Comparison of ENCODE assay signal across 26 mouse cellular contexts in genomic region chr10:128996523-128997040, GRCm38 (mm10). TPM values are rescaled to one million over a fixed set of nuclear protein-coding genes. Genes with fewer than 3 reads are reported as not detected.
DNase-seq lines count a peak whose midpoint lies in the region; ATAC-seq and TF ChIP-seq lines count a peak whose summit lies in the region.
"Had no signal": no experiment of that assay in that cellular context is flagged by ENCODE, and none has a peak within 500 bp of the region (broad histone marks: within the 10 kb centered on the region; RNA-seq: fewer than 3 reads in every experiment).

No protein-coding gene starts in this region.

- no peaks in the 10 kb centered on the region for H3K4me1 ChIP-seq in intestine, embryonic 15.5 days (replicated peaks)
- H3K4me1 ChIP-seq in intestine, postnatal 0 days (replicated peaks; ENCODE audit: control insufficient read depth, insufficient read depth, low read length): no peaks in the 10 kb centered on the region
- no peaks in the 10 kb centered on the region for H3K4me1 ChIP-seq in midbrain, embryonic 12.5 days
- H3K4me1 ChIP-seq in midbrain, postnatal 0 days (ENCODE audit: insufficient read depth, low read length): no peaks in the 10 kb centered on the region
- H3K4me1 ChIP-seq in midbrain, embryonic 16.5 days (ENCODE audit: control insufficient read depth, insufficient read depth, low read length): no peaks in the 10 kb centered on the region
- H3K4me1 ChIP-seq: heart, embryonic 12.5 days; kidney, embryonic 15.5 days; limb, embryonic 13.5 days had no signal

- TF ChIP-seq CTCF in intestine, postnatal 0 days (IDR thresholded peaks at IDR 0.05; ENCODE audit: low read depth): no peak
- TF ChIP-seq CTCF in midbrain, postnatal 0 days (IDR thresholded peaks at IDR 0.05): no peak

- peak; percentile 63 for DNase-seq in heart, adult 11 months
- no peak for DNase-seq in heart, postnatal 14 days
- no peak for DNase-seq in midbrain, postnatal 0 days (ENCODE audit: low spot score)
- DNase-seq: adrenal gland, postnatal 25 days; cerebellum, adult 11 months; cerebellum, postnatal 14 days; gastrocnemius, postnatal 25 days; lung, adult 18-20 months; retina, postnatal 1 day; thymus, adult 2 months had no signal

- no peaks in the 10 kb centered on the region for H3K36me3 ChIP-seq in intestine, embryonic 15.5 days
- H3K36me3 ChIP-seq in intestine, postnatal 0 days (ENCODE audit: control insufficient read depth, insufficient read depth): no peaks in the 10 kb centered on the region
- no peaks in the 10 kb centered on the region for H3K36me3 ChIP-seq in midbrain, embryonic 12.5 days
- no peaks in the 10 kb centered on the region for H3K36me3 ChIP-seq in midbrain, postnatal 0 days (ENCODE audit: insufficient read depth, low read length)
- no peaks in the 10 kb centered on the region for H3K36me3 ChIP-seq in midbrain, embryonic 16.5 days (ENCODE audit: control insufficient read depth, insufficient read depth, low read length)
- H3K36me3 ChIP-seq: heart, embryonic 12.5 days; kidney, embryonic 15.5 days; limb, embryonic 13.5 days had no signal

- no peak overlapping the region for H3K27ac ChIP-seq in intestine, embryonic 15.5 days
- H3K27ac ChIP-seq in intestine, postnatal 0 days (ENCODE audit: low read depth, low read length): no peak overlapping the region
- H3K27ac ChIP-seq in midbrain, embryonic 12.5 days (replicated peaks): no peak overlapping the region
- H3K27ac ChIP-seq in midbrain, postnatal 0 days (ENCODE audit: low read depth, low read length): no peak overlapping the region
- no peak overlapping the region for H3K27ac ChIP-seq in midbrain, embryonic 16.5 days (ENCODE audit: low read length)
- H3K27ac ChIP-seq: kidney, embryonic 15.5 days; limb, embryonic 13.5 days had no signal

- H3K4me2 ChIP-seq in intestine, embryonic 15.5 days (replicated peaks): no peak overlapping the region
- H3K4me2 ChIP-seq in intestine, postnatal 0 days (replicated peaks; ENCODE audit: low read depth): no peak overlapping the region
- H3K4me2 ChIP-seq in midbrain, embryonic 12.5 days (replicated peaks): no peak overlapping the region
- H3K4me2 ChIP-seq in midbrain, postnatal 0 days (ENCODE audit: low read depth, low read length, poor library complexity, severe bottlenecking): no peak overlapping the region
- H3K4me2 ChIP-seq in midbrain, embryonic 16.5 days (ENCODE audit: low read length): no peak overlapping the region
- H3K4me2 ChIP-seq: heart, embryonic 12.5 days; kidney, embryonic 15.5 days; limb, embryonic 13.5 days had no signal

- H3K4me3 ChIP-seq in intestine, embryonic 15.5 days (replicated peaks): no peak overlapping the region
- H3K4me3 ChIP-seq in intestine, postnatal 0 days (ENCODE audit: low read depth, low read length): no peak overlapping the region
- H3K4me3 ChIP-seq in midbrain, embryonic 12.5 days: no peak overlapping the region
- H3K4me3 ChIP-seq in midbrain, postnatal 0 days (ENCODE audit: low read depth, low read length): no peak overlapping the region
- no peak overlapping the region for H3K4me3 ChIP-seq in midbrain, embryonic 16.5 days (ENCODE audit: low read depth, low read length)
- H3K4me3 ChIP-seq: heart, embryonic 12.5 days; kidney, embryonic 15.5 days; limb, embryonic 13.5 days had no signal

- WGBS in intestine, embryonic 15.5 days: 76% methylated on average over 4 of the region's 4 CpGs
- WGBS in intestine, postnatal 0 days: 69% methylated on average over 4 of the region's 4 CpGs
- 81% methylated on average over 4 of the region's 4 CpGs for WGBS in midbrain, embryonic 12.5 days
- 78% methylated on average over 4 of the region's 4 CpGs for WGBS in midbrain, postnatal 0 days
- WGBS in midbrain, embryonic 16.5 days: 80% methylated on average over 4 of the region's 4 CpGs

- intact Hi-C loops in heart, postnatal 14 days (cut with DNase I): no loop called here

- H3K9me3 ChIP-seq in intestine, embryonic 15.5 days: no peaks in the 10 kb centered on the region
- H3K9me3 ChIP-seq in intestine, postnatal 0 days (ENCODE audit: control insufficient read depth): no peaks in the 10 kb centered on the region
- no peaks in the 10 kb centered on the region for H3K9me3 ChIP-seq in midbrain, embryonic 12.5 days
- H3K9me3 ChIP-seq in midbrain, postnatal 0 days (ENCODE audit: low read length): no peaks in the 10 kb centered on the region
- H3K9me3 ChIP-seq in midbrain, embryonic 16.5 days (replicated peaks; ENCODE audit: control insufficient read depth, low read length, poor library complexity, severe bottlenecking): no peaks in the 10 kb centered on the region
- H3K9me3 ChIP-seq: heart, embryonic 12.5 days; kidney, embryonic 15.5 days; limb, embryonic 13.5 days had no signal

- ATAC-seq in intestine, embryonic 15.5 days: peak; percentile 23; the same call in 1 of the 2 replicates
- ATAC-seq in intestine, postnatal 0 days: no peak
- ATAC-seq in midbrain, embryonic 12.5 days (ENCODE audit: low FRiP score, low read depth): peak; percentile 41
- no peak; the same call in 1 of the 2 replicates for ATAC-seq in midbrain, postnatal 0 days (ENCODE audit: low FRiP score)
- ATAC-seq in midbrain, embryonic 16.5 days: 0 out of 2 replicates have a peak, but pooled peaks have one; percentile 32
- ATAC-seq: forebrain, embryonic 16.5 days had no signal

- no peak overlapping the region for H3K9ac ChIP-seq in intestine, embryonic 15.5 days
- no peak overlapping the region for H3K9ac ChIP-seq in intestine, postnatal 0 days (ENCODE audit: low read depth, low read length)
- H3K9ac ChIP-seq in midbrain, embryonic 12.5 days (replicated peaks): no peak overlapping the region
- no peak overlapping the region for H3K9ac ChIP-seq in midbrain, postnatal 0 days (replicated peaks; ENCODE audit: low read length, poor library complexity, severe bottlenecking)
- no peak overlapping the region for H3K9ac ChIP-seq in midbrain, embryonic 16.5 days (ENCODE audit: low read depth, low read length)
- H3K9ac ChIP-seq: heart, embryonic 12.5 days; kidney, embryonic 15.5 days; limb, embryonic 13.5 days had no signal

- H3K27me3 ChIP-seq in intestine, embryonic 15.5 days (replicated peaks): no peaks in the 10 kb centered on the region
- no peaks in the 10 kb centered on the region for H3K27me3 ChIP-seq in intestine, postnatal 0 days (replicated peaks; ENCODE audit: control insufficient read depth, insufficient read depth, low read length)
- no peaks in the 10 kb centered on the region for H3K27me3 ChIP-seq in midbrain, embryonic 12.5 days
- H3K27me3 ChIP-seq in midbrain, postnatal 0 days (ENCODE audit: insufficient read depth, low read length): no peaks in the 10 kb centered on the region
- H3K27me3 ChIP-seq in midbrain, embryonic 16.5 days (ENCODE audit: control insufficient read depth, insufficient read depth, low read depth, low read length): no peaks in the 10 kb centered on the region
- H3K27me3 ChIP-seq: CH12.LX; heart, embryonic 12.5 days; kidney, embryonic 15.5 days; limb, embryonic 13.5 days had no signal

RNA-seq across cellular contexts. Expression of gene Olfr9, which starts 7.4 kb away (rescaled TPM):
- total RNA-seq in heart, postnatal 14 days (2021): not detected
- polyA plus RNA-seq in intestine, embryonic 15.5 days (2015; fragmentation: Nextera tagmentation; extraction: Ambion mirVana): not detected in 2 replicates
- not detected in 2 replicates for polyA plus RNA-seq in intestine, postnatal 0 days (2015; fragmentation: Nextera tagmentation; extraction: Ambion mirVana)
- not detected in 2 replicates for polyA plus RNA-seq in midbrain, embryonic 12.5 days (2016; fragmentation: Nextera tagmentation; extraction: Ambion mirVana)
- total RNA-seq in midbrain, postnatal 0 days (2014; rRNA removed): not detected in 2 replicates
- not detected in 2 replicates for polyA plus RNA-seq in midbrain, postnatal 0 days (2015; fragmentation: Nextera tagmentation; extraction: Ambion mirVana)
- not detected in 2 replicates for polyA plus RNA-seq in midbrain, embryonic 16.5 days (2015; fragmentation: Nextera tagmentation; extraction: Ambion mirVana)
- total RNA-seq: adrenal gland, postnatal 25 days; CH12.LX; gastrocnemius, postnatal 25 days; heart, postnatal 25 days; layer of hippocampus, postnatal 10 days; left cerebral cortex, adult 8-10 months; MEL had no signal
- polyA plus RNA-seq: forebrain, embryonic 16.5 days; heart, embryonic 12.5 days; kidney, embryonic 15.5 days; large intestine, adult 2 months; limb, embryonic 13.5 days; stomach, embryonic 16.5 days; thymus, adult 2 months; urinary bladder, adult 2 months had no signal

RNA-seq across cellular contexts. Expression of gene Olfr763, which starts 14.0 kb away (rescaled TPM):
- total RNA-seq in heart, postnatal 14 days (2021): not detected
- not detected in 2 replicates for polyA plus RNA-seq in intestine, embryonic 15.5 days (2015; fragmentation: Nextera tagmentation; extraction: Ambion mirVana)
- not detected in 2 replicates for polyA plus RNA-seq in intestine, postnatal 0 days (2015; fragmentation: Nextera tagmentation; extraction: Ambion mirVana)
- not detected in 2 replicates for polyA plus RNA-seq in midbrain, embryonic 12.5 days (2016; fragmentation: Nextera tagmentation; extraction: Ambion mirVana)
- total RNA-seq in midbrain, postnatal 0 days (2014; rRNA removed): not detected in 2 replicates
- not detected in 2 replicates for polyA plus RNA-seq in midbrain, postnatal 0 days (2015; fragmentation: Nextera tagmentation; extraction: Ambion mirVana)
- polyA plus RNA-seq in midbrain, embryonic 16.5 days (2015; fragmentation: Nextera tagmentation; extraction: Ambion mirVana): not detected in 2 replicates
- total RNA-seq: adrenal gland, postnatal 25 days; CH12.LX; gastrocnemius, postnatal 25 days; heart, postnatal 25 days; layer of hippocampus, postnatal 10 days; left cerebral cortex, adult 8-10 months; MEL had no signal
- polyA plus RNA-seq: forebrain, embryonic 16.5 days; heart, embryonic 12.5 days; kidney, embryonic 15.5 days; large intestine, adult 2 months; limb, embryonic 13.5 days; stomach, embryonic 16.5 days; thymus, adult 2 months; urinary bladder, adult 2 months had no signal

RNA-seq across cellular contexts. Expression of gene Mettl7b, which starts 35.8 kb away (rescaled TPM):
- total RNA-seq in heart, postnatal 14 days (2021): not detected
- 12.0 and 12.3 TPM in 2 replicates for polyA plus RNA-seq in intestine, embryonic 15.5 days (2015; fragmentation: Nextera tagmentation; extraction: Ambion mirVana)
- 232 and 250 TPM in 2 replicates for polyA plus RNA-seq in intestine, postnatal 0 days (2015; fragmentation: Nextera tagmentation; extraction: Ambion mirVana)
- polyA plus RNA-seq in midbrain, embryonic 12.5 days (2016; fragmentation: Nextera tagmentation; extraction: Ambion mirVana): not detected in 2 replicates
- total RNA-seq in midbrain, postnatal 0 days (2014; rRNA removed): not detected in 2 replicates
- polyA plus RNA-seq in midbrain, postnatal 0 days (2015; fragmentation: Nextera tagmentation; extraction: Ambion mirVana): not detected in 2 replicates
- polyA plus RNA-seq in midbrain, embryonic 16.5 days (2015; fragmentation: Nextera tagmentation; extraction: Ambion mirVana): not detected in 2 replicates
- total RNA-seq: adrenal gland, postnatal 25 days; CH12.LX; heart, postnatal 25 days; layer of hippocampus, postnatal 10 days; left cerebral cortex, adult 8-10 months; MEL had no signal
- polyA plus RNA-seq: forebrain, embryonic 16.5 days; heart, embryonic 12.5 days had no signal

RNA-seq across cellular contexts. Expression of gene Olfr764-ps1, which starts 43.1 kb away (rescaled TPM):
- not detected for total RNA-seq in heart, postnatal 14 days (2021)
- not detected in 2 replicates for polyA plus RNA-seq in intestine, embryonic 15.5 days (2015; fragmentation: Nextera tagmentation; extraction: Ambion mirVana)
- polyA plus RNA-seq in intestine, postnatal 0 days (2015; fragmentation: Nextera tagmentation; extraction: Ambion mirVana): not detected in 2 replicates
- polyA plus RNA-seq in midbrain, embryonic 12.5 days (2016; fragmentation: Nextera tagmentation; extraction: Ambion mirVana): not detected in 2 replicates
- not detected in 2 replicates for total RNA-seq in midbrain, postnatal 0 days (2014; rRNA removed)
- not detected in 2 replicates for polyA plus RNA-seq in midbrain, postnatal 0 days (2015; fragmentation: Nextera tagmentation; extraction: Ambion mirVana)
- not detected in 2 replicates for polyA plus RNA-seq in midbrain, embryonic 16.5 days (2015; fragmentation: Nextera tagmentation; extraction: Ambion mirVana)
- total RNA-seq: adrenal gland, postnatal 25 days; CH12.LX; gastrocnemius, postnatal 25 days; heart, postnatal 25 days; layer of hippocampus, postnatal 10 days; left cerebral cortex, adult 8-10 months; MEL had no signal
- polyA plus RNA-seq: forebrain, embryonic 16.5 days; heart, embryonic 12.5 days; kidney, embryonic 15.5 days; large intestine, adult 2 months; limb, embryonic 13.5 days; stomach, embryonic 16.5 days; thymus, adult 2 months; urinary bladder, adult 2 months had no signal

RNA-seq across cellular contexts. Expression of gene Olfr765, which starts 53.2 kb away (rescaled TPM):
- not detected for total RNA-seq in heart, postnatal 14 days (2021)
- not detected in 2 replicates for polyA plus RNA-seq in intestine, embryonic 15.5 days (2015; fragmentation: Nextera tagmentation; extraction: Ambion mirVana)
- polyA plus RNA-seq in intestine, postnatal 0 days (2015; fragmentation: Nextera tagmentation; extraction: Ambion mirVana): not detected in 2 replicates
- not detected in 2 replicates for polyA plus RNA-seq in midbrain, embryonic 12.5 days (2016; fragmentation: Nextera tagmentation; extraction: Ambion mirVana)
- total RNA-seq in midbrain, postnatal 0 days (2014; rRNA removed): not detected in 2 replicates
- polyA plus RNA-seq in midbrain, postnatal 0 days (2015; fragmentation: Nextera tagmentation; extraction: Ambion mirVana): not detected in 2 replicates
- polyA plus RNA-seq in midbrain, embryonic 16.5 days (2015; fragmentation: Nextera tagmentation; extraction: Ambion mirVana): not detected in 2 replicates
- total RNA-seq: adrenal gland, postnatal 25 days; CH12.LX; gastrocnemius, postnatal 25 days; heart, postnatal 25 days; layer of hippocampus, postnatal 10 days; left cerebral cortex, adult 8-10 months; MEL had no signal
- polyA plus RNA-seq: forebrain, embryonic 16.5 days; heart, embryonic 12.5 days; kidney, embryonic 15.5 days; large intestine, adult 2 months; limb, embryonic 13.5 days; stomach, embryonic 16.5 days; thymus, adult 2 months; urinary bladder, adult 2 months had no signal

Comparison
In these comparisons a context has a peak if more than half of its experiments do, and no peak if none do; other contexts are left out.
1. ATAC-seq: peak in intestine, embryonic 15.5 days (single experiment), midbrain, embryonic 12.5 days (single experiment) and midbrain, embryonic 16.5 days (single experiment); none in intestine, postnatal 0 days (single experiment) and midbrain, postnatal 0 days (single experiment).
2. RNA of gene Mettl7b, which starts 35.8 kb away (polyA plus RNA-seq): 232 to 250 TPM in intestine, postnatal 0 days; 12.0 to 12.3 TPM in intestine, embryonic 15.5 days, not detected in midbrain, embryonic 12.5 days, not detected in midbrain, postnatal 0 days and not detected in midbrain, embryonic 16.5 days; every median in the first group is over 10 times any median in the second.